Mouse (Mus musculus): Measurements from ENCODE around the gene Polr2a.

- TF ChIP-seq EP300 (IDR thresholded peaks at IDR 0.05; ENCODE audit: insufficient read depth, low read depth, low read length): no peak
- no peak for TF ChIP-seq CTCF (IDR thresholded peaks at IDR 0.05; ENCODE audit: low read depth, low read length)
Observed at GRCm38 (mm10) chr11:69787306-69787705, 28.9 kb upstream of the Polr2a start.

Measured in ES-Bruce4 (cell line).